Mouse (Mus musculus): ENCODE results near the gene Kptn.

Gene Kptn
- long read RNA-seq, experiment 1, transcript Kptn-201 (12 exons, 1,630 nt), result major isoform, 13 of 16 reads
- long read RNA-seq, experiment 1, partial matches to known transcripts, result 1 of 16 reads
- long read RNA-seq, experiment 1, other reads (novel, unspliced or antisense), result 2 of 16 reads
- long read RNA-seq, experiment 2, transcript Kptn-201 (12 exons, 1,630 nt), result major isoform, 18 of 27 reads
- long read RNA-seq, experiment 2, partial matches to known transcripts, result 2 of 27 reads
- long read RNA-seq, experiment 2, other reads (novel, unspliced or antisense), result 5 of 27 reads

- intact Hi-C loops (cut with DNase I), result no loop called here
These were observed at the start of gene Kptn for GRCm38 (mm10) chr7:16119569-16120261. Kptn (plus strand) TSS chr7:16119895.

GRCm38 (mm10) chr7:16070846-16071245, 48.8 kb upstream of the Kptn start:
- intact Hi-C loops (cut with DNase I), result no loop called here

GRCm38 (mm10) chr7:16071906-16072305, 47.8 kb upstream of the Kptn start:
- intact Hi-C loops (cut with DNase I), result no loop called here

GRCm38 (mm10) chr7:16079947-16080346, 39.7 kb upstream of the Kptn start:
- intact Hi-C loops (cut with DNase I), result no loop called here

- intact Hi-C loops (cut with DNase I), result no loop called here
These were observed 39.1 kb upstream of the Kptn start for GRCm38 (mm10) chr7:16080581-16080980.

GRCm38 (mm10) chr7:16083361-16083760, 36.3 kb upstream of the Kptn start:
- intact Hi-C loops (cut with DNase I), result no loop called here

DNA sequence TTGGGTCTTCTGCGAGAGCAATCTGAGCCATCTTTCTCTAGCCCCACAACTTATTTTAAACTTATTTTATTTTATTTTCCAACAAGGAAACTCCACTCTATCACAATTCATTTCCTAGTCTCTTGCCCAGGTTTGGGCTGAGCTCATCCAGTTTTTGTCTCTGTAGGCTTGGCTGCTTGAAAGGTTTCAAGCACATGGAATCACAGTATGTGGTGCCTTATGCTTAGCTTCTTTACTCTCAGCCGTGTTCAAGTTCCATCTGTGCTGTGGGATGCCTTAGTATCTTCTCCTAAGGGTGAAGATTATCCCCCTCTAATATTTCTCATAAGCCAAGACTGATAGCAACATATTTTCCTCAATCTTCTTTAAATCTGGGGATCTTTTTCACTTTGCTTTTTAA, 32.1 kb upstream of the Kptn start:
- intact Hi-C loops (cut with DNase I), result no loop called here

GRCm38 (mm10) chr7:16094592-16094991, 25.1 kb upstream of the Kptn start:
- intact Hi-C loops (cut with DNase I), result no loop called here

- intact Hi-C loops (cut with DNase I), result loop anchor here (5.0 kb wide), 2 partner anchors 54 to 164 kb away; no protein-coding TSS in a partner anchor
These were observed 21.4 kb upstream of the Kptn start, which contains the start of gene Napa for GRCm38 (mm10) chr7:16098021-16099017. Napa (plus strand) TSS chr7:16098458.

DNA sequence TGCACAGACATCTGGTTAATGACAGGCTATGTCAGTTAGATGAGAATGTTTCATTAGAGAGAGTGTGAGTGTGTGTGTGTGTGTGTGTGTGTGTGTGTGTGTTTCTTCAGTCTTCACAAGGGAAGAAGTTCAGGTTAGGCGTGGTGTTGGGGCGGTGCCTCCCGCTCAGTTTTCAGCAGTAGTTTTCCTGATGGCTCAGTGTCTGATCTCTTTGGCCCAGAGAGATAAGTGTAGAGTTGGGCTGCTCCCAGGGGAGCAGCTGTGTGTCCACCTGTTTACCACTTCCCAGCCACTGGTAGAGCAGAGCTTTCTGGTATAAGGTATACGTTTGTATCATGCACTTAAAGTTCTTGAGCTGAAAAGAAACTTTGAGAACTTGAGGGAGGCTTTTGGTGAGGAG, 19.8 kb upstream of the Kptn start:
- intact Hi-C loops (cut with DNase I), result loop anchor here (5.0 kb wide), 2 partner anchors 52 to 162 kb away; no protein-coding TSS in a partner anchor

- intact Hi-C loops (cut with DNase I), result no loop called here
These were observed 18.6 kb upstream of the Kptn start for GRCm38 (mm10) chr7:16101081-16101480.

DNA sequence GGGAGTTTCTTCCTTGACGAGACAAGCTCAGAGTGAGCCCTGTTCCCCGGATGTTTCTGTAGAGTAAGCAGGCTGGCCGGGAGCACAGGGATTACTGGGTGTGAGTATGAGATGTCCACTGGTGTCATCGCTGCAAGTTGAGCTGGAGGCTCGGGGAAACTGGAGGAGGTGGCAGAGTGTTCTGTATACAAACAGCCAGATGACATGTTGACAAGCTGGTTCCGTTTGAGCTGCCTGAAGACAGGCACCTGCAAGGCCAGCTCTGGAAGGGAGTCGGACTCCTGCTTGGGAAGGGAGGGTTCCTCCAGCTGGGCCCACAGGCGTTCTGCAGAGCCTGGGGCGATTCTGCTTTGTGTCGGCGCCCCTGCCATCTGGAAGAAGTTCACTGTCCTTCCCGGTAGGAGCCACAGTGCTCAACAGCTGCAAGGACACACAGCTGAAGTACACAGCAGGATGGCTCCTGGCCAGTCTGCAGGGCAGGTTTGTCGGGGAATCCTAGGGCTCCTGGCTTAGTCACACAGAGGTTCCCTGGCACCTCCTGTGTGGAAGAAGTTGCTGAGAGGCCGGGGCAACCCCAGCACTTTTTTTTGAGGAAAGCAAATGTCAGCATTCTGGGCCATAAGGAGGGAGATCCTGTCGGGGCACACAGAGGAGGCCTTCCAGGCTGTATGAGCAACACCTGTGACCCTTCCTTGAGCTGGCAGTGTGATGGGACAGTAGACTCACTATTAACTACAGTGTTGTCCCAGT, 17.8 kb upstream of the Kptn start:
- intact Hi-C loops (cut with DNase I), result no loop called here

GRCm38 (mm10) chr7:16102686-16103226, 16.9 kb upstream of the Kptn start:
- intact Hi-C loops (cut with DNase I), result no loop called here

DNA sequence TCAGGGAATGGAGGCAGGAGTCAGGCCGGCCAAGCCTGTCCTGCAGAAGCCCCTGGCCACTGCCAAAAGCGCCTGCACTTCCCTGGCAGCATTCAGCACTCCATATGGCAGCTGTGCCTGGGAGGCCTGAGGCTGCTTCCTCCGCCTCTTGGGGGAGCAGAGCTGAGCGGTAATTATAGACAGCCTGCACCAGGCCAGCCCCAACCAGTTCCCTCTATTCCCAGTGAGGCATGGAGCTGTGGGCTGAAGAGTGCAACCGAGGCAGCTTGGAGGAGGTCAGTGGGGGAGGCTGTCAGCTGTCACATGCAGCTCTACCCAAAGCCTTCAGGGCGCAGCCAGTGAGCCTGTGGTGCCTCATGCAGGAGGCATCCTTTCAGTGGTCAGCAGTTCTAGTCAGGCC, 15.9 kb upstream of the Kptn start:
- intact Hi-C loops (cut with DNase I), result no loop called here

- intact Hi-C loops (cut with DNase I), result no loop called here
These were observed 14.9 kb upstream of the Kptn start for GRCm38 (mm10) chr7:16104611-16105388.

DNA sequence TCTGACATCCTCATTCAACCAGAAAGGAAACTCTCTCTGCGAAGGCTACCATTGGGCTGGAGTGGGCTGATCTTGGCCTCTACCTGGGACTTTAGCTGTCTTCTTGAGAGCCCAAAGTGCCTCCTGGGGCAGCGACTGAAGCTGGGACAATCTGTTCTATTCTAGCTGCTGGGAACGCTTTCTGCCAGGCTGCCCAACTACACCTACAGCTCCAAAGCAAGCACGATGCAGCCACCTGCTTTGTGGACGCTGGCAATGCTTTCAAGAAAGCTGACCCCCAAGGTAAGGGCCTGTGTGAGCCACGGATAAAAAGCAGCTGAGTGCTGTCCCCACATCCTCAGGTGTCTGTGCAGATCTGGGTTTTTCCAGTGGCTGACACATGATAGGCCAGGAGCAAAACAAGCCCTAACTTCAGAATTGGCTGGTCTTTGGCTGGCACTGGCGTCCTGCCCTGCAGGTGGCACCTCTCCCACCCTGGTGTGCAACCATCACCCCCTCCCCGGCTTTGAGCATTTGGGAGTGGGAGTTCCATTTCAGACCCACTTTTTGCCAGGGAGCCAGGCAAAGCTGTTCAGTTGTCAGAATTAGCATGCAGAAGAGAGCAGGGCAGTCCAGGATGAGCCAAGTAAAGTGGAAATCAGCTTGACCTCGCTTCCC, 10.7 kb upstream of the Kptn start:
- intact Hi-C loops (cut with DNase I), result no loop called here

- intact Hi-C loops (cut with DNase I), result no loop called here
These were observed 9.5 kb upstream of the Kptn start for GRCm38 (mm10) chr7:16110158-16110557.

DNA sequence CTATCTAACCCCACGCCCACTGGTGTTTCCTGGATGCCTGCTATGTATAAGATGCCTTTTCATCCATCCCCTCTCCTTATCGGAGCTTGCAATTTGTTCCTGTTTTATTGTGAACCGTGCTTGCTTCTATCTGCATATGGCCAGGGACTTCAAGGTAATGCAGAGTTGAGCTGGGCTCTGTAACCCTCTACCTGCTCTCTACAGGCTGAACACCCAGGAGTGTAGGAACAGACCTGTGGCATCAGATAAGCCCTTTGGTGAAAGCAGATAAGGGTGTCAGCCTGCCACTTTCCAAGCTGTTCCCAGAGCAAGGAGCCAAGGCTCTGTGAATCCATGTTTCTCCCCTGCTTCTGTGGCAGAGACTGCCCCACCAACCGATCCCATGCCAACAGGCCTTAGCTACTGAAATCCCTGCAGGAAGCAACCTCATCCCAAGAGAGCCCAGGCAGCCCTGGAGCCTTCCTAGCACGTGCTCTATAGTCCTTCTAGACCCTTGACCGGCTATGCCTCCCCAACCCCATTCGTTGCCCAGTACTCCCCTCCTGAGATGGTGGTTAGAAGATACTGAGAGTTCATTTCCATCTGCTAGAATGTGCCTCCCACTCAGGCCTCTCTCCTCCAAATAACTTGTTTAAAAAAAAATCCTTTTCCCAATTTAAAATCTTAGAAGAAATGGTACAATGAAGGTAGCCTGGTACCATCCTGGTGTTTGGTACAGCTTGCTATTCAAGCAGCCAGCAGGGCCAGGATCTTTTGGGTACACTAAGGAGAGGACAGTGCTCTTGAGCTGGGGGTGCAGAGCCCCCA, 8.2 kb upstream of the Kptn start:
- intact Hi-C loops (cut with DNase I), result no loop called here

Measured in adrenal gland (tissue).